Mouse (Mus musculus): ENCODE measurements around the gene Synj1.

- no peak for TF ChIP-seq USF2 (conservative IDR thresholded peaks at IDR 0.05; ENCODE audit: low read depth, low read length)
- TF ChIP-seq EP300 (IDR thresholded peaks at IDR 0.05; ENCODE audit: low read length) = no peak
Measured at GRCm38 (mm10) chr16:90997822-90998221, 13.3 kb downstream of the Synj1 start.
